Mouse (Mus musculus): ENCODE results near the gene En2. TPM values are rescaled to one million over a fixed set of nuclear protein-coding genes. Genes with fewer than 3 reads are reported as not detected.
A peak's percentile ranks its signal among the peaks of the same experiment; 100 is the strongest.

Gene En2
- total RNA-seq, 2 experiments from 2014 or later = 0.07 TPM; not detected in 1

GRCm38 (mm10) chr5:28159072-28159458, 6.4 kb upstream of the En2 start:
- DNase-seq = no peak
- intact Hi-C loops (cut with DNase I) = no loop called here

- DNase-seq = no peak
- intact Hi-C loops (cut with DNase I) = no loop called here
Measured at GRCm38 (mm10) chr5:28159891-28160470, 5.5 kb upstream of the En2 start.

DNA sequence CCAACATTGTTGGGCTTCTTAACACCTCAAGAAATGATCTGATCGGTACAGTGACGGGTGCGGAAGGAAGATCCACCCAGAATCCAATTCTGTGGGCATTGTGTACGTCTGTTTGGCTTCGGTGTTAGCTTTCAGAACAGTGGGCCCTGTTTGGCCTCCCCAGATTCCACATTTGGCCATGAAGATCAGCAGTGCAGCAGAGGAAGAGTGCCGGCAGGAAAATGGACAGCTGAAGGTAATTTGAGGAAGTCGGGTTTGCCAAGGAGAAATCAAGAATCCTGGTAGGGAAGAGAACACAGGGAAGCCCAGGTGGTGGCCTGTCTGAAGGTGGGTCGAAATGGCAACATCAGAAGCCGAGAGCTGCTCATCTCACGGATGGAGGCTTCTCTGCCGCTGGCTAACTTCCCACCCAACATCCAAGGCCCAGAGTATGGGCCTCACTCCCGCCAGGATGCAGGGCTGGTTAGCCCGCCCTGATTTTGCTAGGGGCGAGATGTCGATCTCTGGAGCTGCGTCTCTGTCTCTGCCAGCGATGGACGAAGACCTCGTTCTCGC, 4.0 kb upstream of the En2 start:
- intact Hi-C loops (cut with DNase I) = no loop called here
- no peak for DNase-seq

DNA sequence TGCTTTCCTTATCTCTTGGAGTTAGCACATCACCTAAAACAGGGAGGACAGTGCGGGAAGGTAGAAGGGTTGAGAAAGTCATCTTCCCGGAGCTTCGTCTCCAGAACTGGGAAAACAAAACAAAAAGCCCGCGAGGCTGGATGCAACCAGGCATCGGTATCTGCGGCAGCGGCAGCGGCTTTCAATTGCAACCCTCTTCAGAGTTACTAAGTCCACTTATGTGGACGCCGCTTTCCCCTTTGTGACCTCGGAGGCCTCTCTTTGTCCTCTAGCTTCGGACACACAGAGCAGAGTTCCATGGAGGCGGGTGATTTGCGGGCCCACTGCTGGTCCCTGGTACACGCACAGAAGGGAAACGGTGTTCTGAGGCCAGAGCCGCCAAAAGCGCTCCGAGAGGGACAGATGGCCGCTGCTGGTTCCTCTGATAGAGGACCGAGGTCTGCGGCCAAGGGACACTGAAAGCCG, 3.5 kb upstream of the En2 start:
- intact Hi-C loops (cut with DNase I) = no loop called here

GRCm38 (mm10) chr5:28163926-28164325, 1.6 kb upstream of the En2 start:
- DNase-seq = no peak
- intact Hi-C loops (cut with DNase I) = no loop called here

More for the DNA sequence above, 3.5 kb upstream of the En2 start:
- peak in 1 of 2 experiments; percentile 16 for DNase-seq

DNA sequence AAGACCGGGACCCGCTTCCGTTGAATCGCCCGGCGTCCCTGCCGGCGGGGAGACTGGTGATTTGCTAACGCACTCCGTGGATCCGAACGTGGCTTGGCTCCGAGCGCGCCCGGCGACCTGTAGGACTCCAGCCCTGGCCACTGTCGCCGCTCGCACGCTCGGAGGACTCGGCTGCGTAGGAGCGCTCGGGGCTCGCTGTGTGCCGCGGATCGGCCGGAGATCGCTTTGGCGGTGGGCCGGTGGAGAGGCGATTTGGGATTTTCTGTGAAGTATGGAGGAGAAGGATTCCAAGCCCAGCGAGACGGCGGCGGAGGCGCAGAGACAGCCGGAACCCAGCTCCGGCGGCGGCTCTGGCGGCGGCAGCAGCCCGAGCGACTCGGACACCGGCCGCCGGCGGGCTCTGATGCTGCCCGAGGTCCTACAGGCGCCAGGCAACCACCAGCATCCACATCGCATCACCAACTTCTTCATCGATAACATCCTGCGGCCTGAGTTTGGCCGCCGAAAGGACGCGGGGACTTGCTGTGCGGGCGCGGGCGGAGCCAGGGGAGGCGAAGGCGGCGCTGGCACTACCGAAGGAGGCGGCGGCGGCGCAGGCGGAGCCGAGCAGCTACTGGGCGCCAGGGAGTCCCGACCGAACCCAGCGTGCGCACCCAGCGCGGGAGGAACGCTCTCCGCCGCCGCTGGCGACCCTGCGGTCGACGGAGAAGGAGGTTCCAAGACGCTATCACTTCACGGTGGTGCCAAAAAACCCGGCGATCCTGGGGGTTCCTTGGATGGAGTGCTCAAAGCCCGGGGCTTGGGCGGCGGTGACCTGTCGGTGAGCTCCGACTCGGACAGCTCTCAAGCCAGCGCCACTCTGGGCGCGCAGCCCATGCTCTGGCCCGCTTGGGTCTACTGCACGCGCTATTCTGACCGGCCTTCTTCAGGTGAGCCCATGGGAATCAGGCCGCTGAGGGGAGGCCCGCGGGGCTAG, 1.1 kb downstream of the En2 start:
- DNase-seq = peak; percentile 41 to 47
- intact Hi-C loops (cut with DNase I) = no loop called here

- peak; percentile 12 to 29 for DNase-seq
- intact Hi-C loops (cut with DNase I) = no loop called here
Measured at GRCm38 (mm10) chr5:28167611-28168252, 2.2 kb downstream of the En2 start.

DNA sequence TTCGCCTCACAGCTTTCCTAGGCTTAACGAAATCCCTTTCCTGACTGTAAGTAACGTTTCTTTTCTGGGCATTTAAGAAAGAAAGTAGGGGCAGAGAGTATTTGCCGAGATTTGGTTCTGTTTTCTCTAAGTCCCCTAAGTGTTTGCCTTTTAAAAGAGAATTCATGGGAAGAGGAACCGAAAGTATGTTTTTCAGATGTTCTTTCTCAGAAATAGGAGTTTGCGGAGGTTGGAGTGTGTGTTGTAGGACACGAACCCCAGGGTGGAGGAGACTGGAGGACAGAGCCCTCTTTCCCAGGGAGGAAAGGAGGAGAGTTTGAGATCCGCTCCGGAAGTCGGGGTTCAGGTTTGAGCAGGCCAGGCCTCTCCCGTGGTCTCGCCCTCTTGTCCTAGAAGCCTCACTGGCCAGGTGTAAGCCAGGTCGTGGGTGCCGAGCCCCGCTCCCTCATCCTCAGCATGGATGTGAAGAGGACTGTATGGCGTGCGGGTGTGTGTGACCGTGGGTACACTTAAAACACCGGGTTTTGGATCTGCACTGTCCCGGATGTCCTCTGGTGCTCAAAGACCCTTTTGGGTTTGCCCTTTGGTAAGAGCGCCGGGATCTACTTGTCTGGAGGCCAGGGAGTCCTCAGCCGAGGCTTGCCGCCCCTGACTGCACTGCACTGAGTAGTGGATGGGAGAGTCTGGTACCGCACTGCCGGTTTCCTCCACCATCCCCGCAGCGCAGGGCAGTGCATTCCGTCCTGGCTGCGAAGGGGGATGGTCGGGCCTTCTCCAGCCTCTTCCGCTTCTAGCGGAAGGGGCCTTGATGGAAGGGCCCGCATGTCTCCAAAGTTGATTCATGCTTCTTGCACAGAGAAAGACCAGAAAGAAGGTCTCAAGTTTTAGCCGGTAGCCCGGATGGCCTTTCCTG, 3.0 kb downstream of the En2 start:
- intact Hi-C loops (cut with DNase I) = no loop called here
- peak; percentile 10 to 40 for DNase-seq

DNA sequence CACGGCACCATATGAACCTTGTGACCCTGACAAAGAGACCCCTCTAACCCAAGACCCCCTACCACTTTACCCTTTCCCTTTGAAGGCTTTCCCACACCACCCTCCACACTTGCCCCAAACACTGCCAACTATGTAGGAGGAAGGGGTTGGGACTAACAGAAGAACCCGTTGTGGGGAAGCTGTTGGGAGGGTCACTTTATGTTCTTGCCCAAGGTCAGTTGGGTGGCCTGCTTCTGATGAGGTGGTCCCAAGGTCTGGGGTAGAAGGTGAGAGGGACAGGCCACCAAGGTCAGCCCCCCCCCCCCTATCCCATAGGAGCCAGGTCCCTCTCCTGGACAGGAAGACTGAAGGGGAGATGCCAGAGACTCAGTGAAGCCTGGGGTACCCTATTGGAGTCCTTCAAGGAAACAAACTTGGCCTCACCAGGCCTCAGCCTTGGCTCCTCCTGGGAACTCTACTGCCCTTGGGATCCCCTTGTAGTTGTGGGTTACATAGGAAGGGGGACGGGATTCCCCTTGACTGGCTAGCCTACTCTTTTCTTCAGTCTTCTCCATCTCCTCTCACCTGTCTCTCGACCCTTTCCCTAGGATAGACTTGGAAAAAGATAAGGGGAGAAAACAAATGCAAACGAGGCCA, 3.8 kb downstream of the En2 start:
- DNase-seq = no peak
- intact Hi-C loops (cut with DNase I) = no loop called here

GRCm38 (mm10) chr5:28170081-28170480, 4.6 kb downstream of the En2 start:
- DNase-seq = no peak
- intact Hi-C loops (cut with DNase I) = no loop called here

DNA sequence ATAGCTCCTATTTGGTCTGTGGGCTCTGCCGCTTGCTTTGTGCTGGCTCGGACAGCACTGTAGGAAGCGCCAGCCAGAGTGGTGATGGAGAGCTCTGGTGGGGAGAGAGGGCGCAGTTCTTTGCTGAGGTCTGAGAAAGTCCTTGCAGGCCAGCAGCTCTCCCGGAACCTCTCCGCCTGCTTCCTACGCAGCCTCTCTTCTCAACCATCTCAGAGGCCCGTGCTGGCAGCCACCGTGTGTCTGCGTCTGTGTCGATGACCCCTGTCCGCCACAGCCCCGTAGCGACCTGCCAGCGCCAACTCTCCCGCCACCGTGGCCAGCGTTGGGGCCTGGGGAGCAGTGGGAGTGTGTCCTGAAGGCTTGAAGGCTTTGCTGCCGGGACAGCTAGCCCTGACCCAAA, 5.4 kb downstream of the En2 start:
- intact Hi-C loops (cut with DNase I) = no loop called here
- DNase-seq = no peak

DNA sequence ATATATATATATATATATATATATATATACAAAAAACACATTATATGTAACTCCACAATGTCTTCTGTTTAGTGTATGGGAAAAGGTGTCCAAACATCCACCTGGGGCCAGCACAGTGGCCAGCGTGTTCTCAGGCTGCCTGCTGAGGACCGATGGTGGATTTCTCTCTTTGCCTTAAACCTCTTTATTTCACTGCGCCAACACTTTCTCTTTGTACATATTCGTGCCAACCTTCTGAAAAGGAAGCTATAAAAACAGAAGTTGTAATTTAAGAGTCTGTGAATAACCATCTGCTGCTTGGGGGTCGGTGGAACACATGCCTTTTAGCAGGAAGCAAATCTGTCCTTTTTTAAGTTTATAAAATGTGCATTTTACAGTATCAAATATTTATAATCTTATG, 6.2 kb downstream of the En2 start:
- intact Hi-C loops (cut with DNase I) = no loop called here
- no peak for DNase-seq

- DNase-seq = no peak
- intact Hi-C loops (cut with DNase I) = no loop called here
Measured at GRCm38 (mm10) chr5:28172261-28172920, 6.9 kb downstream of the En2 start.

- no peak for DNase-seq
- intact Hi-C loops (cut with DNase I) = no loop called here
Measured at GRCm38 (mm10) chr5:28172921-28173670, 7.6 kb downstream of the En2 start.

DNA sequence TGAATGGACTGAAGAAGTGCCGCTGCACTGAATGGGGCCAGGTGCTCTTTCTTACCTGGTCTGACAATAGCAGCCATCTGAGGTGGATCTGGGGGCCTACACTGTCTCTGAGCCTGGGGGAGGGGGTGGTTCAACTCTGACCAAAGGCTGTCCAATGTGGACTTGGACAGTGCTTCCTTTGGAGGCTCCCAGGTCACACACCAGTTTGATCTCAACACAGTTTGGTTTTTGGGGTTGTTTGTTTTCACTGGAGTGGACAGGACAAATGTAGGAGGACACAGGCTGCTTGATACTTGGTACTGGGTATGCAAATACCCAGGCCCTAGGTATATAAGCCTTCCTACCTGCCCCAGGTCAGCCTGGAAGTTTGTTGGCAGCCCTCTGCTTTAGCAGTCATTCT, 8.2 kb downstream of the En2 start:
- no peak for DNase-seq
- intact Hi-C loops (cut with DNase I) = no loop called here

DNA sequence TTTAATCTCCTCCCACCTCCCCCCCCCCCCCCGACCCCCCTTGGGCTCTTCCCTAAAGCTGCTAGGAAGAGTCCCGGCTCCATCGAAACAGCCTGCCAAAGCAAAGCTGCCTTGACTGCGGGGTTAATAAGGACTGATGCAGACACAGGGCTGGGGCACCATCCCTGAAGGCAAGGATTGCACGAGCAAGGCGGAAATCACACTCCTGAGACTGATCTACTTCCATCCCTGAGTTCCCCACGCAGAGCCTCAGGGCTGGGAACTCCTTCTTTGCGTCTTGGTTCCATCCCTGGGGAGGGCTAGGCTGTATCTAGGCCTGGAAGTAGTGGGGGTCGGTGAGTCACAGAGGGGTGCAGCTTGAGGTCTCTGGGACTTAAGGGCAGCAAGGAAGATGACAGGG, 8.6 kb downstream of the En2 start:
- DNase-seq = no peak
- intact Hi-C loops (cut with DNase I) = no loop called here

- no peak for DNase-seq
- intact Hi-C loops (cut with DNase I) = no loop called here
Measured at GRCm38 (mm10) chr5:28174876-28175569, 9.5 kb downstream of the En2 start.

DNA sequence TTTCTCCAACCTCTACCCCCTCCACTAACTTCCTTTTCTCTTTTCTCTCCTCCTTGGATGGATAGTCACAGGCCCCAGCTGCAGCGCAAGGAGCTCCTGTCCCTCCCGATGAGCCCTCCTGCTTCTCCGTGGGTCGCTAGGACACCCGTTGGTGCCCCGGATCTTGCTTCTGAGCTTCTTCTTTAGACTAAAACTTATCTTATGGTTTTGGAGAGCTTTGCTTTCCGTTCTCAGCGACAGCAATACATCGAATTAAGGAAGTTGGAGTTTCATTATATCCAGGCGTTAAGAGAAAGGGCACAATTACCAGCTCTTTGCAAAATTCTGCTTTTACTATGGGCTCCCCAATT, 10.1 kb downstream of the En2 start:
- DNase-seq = no peak
- intact Hi-C loops (cut with DNase I) = no loop called here

All from heart, postnatal 10 days (tissue).